Mouse (Mus musculus) heart, embryonic 10.5 days (tissue): ENCODE data around the gene Krt17. TPM values are rescaled to one million over a fixed set of nuclear protein-coding genes. Genes with fewer than 3 reads are reported as not detected.
A peak's percentile ranks its signal among the peaks of the same experiment; 100 is the strongest.
"Not testable (repeated sequence)": the region's sequence is repeated elsewhere in the genome, so short reads cannot be mapped to it uniquely, and the experiment has no call there.

Experiments used
- DNase-seq: peaks from one replicate; pipeline ENCODE4 v3.0.0-alpha.2; 2017; ENCODE audit warnings: low spot score
- H3K27ac ChIP-seq: fragments of 300-500 bp; sonication (generic); 2 replicates; pipeline ENCODE4 v1.5.1; 2016; ENCODE audit warnings: mild to moderate bottlenecking
- H3K27me3 ChIP-seq: fragments of 300-500 bp; sonication (generic); 2 replicates; pipeline ENCODE4 v1.6.1; 2016; ENCODE audit warnings: mild to moderate bottlenecking; ENCODE audit not compliant: poor library complexity, insufficient read depth, severe bottlenecking
- H3K36me3 ChIP-seq: fragments of 300-500 bp; sonication (generic); 2 replicates; pipeline ENCODE4 v1.6.1; 2016; ENCODE audit warnings: mild to moderate bottlenecking, moderate library complexity
- H3K4me1 ChIP-seq: fragments of 300-500 bp; sonication (generic); 2 replicates; pipeline ENCODE4 v1.6.1; 2016; ENCODE audit warnings: mild to moderate bottlenecking
- H3K4me3 ChIP-seq: fragments of 300-500 bp; sonication (generic); 2 replicates; pipeline ENCODE4 v1.5.1; 2016; ENCODE audit warnings: mild to moderate bottlenecking, moderate library complexity
- H3K9me3 ChIP-seq: fragments of 300-500 bp; sonication (generic); 2 replicates; pipeline ENCODE4 v1.6.1; 2016; ENCODE audit warnings: mild to moderate bottlenecking, moderate library complexity
- WGBS: fragments of 180-500 bp; shearing (Covaris S2); methylation state at CpG from one replicate; pipeline ENCODE4 v1.1.7; 2016; 5-methylcytosine and 5-hydroxymethylcytosine counted together
- polyA plus RNA-seq: library from polyadenylated mRNA; unstranded; fragments of >200 nt; fragmentation: Nextera tagmentation; extraction: Ambion mirVana; gene quantifications from 2 replicates; pipeline ENCODE4 v1.2.1, GENCODE M21; 2016

Gene Krt17
- 0.17 and 0.19 TPM in 2 replicates for polyA plus RNA-seq

- WGBS: 78% methylated on average over 21 of the region's 21 CpGs
- DNase-seq: no peak
- no peak within 1 kb of the TSS for H3K4me3 ChIP-seq
- H3K4me1 ChIP-seq: peaks cover 9% of the 10 kb centered on the region
- H3K27me3 ChIP-seq: peaks cover 49% of the 10 kb centered on the region
- no peak within 1 kb of the TSS for H3K27ac ChIP-seq
- H3K9me3 ChIP-seq: no peaks in the 10 kb centered on the region
- H3K36me3 ChIP-seq: no peaks in the 10 kb centered on the region
Measured at GRCm38 (mm10) chr11:100260514-100261234, at the start of gene Krt17. Krt17 (minus strand) TSS chr11:100261029.

- not testable (repeated sequence) for H3K4me3 ChIP-seq, DNase-seq, H3K27ac ChIP-seq, H3K27me3 ChIP-seq, H3K4me1 ChIP-seq, H3K36me3 ChIP-seq, H3K9me3 ChIP-seq
- 90% methylated on average over 6 of the region's 6 CpGs for WGBS
Measured at GRCm38 (mm10) chr11:100308672-100309071, 47.8 kb upstream of the Krt17 start.

- no peaks in the 10 kb centered on the region for H3K27me3 ChIP-seq
- no peaks in the 10 kb centered on the region for H3K9me3 ChIP-seq
- no peak for DNase-seq
- H3K27ac ChIP-seq: no peak overlapping the region
- WGBS: 86% methylated on average over 5 of the region's 5 CpGs
- peaks cover 10% of the 10 kb centered on the region for H3K4me1 ChIP-seq
- no peaks in the 10 kb centered on the region for H3K36me3 ChIP-seq
- no peak overlapping the region for H3K4me3 ChIP-seq
Measured at GRCm38 (mm10) chr11:100307900-100308299, 47.1 kb upstream of the Krt17 start.

- Histone ChIP-seq H3K4me1 (0 out of 2 replicates have a peak, but pooled peaks cover 4% of the 10 kb centered on the region), H3K9me3 (no peaks in the 10 kb centered on the region), H3K27ac (no peak overlapping the region), H3K4me3 (no peak overlapping the region), H3K27me3 (peaks cover 12% of the 10 kb centered on the region), H3K36me3 (no peaks in the 10 kb centered on the region)
- 71% methylated on average over 5 of the region's 5 CpGs for WGBS
- no peak for DNase-seq
Measured at GRCm38 (mm10) chr11:100301292-100301691, 40.5 kb upstream of the Krt17 start.

GRCm38 (mm10) chr11:100300293-100300692, 39.5 kb upstream of the Krt17 start:
- Histone ChIP-seq H3K4me1 (0 out of 2 replicates have a peak, but pooled peaks cover 4% of the 10 kb centered on the region), H3K27me3 (peaks cover 20% of the 10 kb centered on the region), H3K36me3 (no peaks in the 10 kb centered on the region), H3K27ac (no peak overlapping the region), H3K9me3 (no peaks in the 10 kb centered on the region), H3K4me3 (no peak overlapping the region)
- whole genome bisulfite sequencing: 9% methylated on average over 5 of the region's 5 CpGs
- no peak for DNase-seq

- Histone ChIP-seq H3K9me3 (no peaks in the 10 kb centered on the region), H3K4me1 (0 out of 2 replicates have a peak, but pooled peaks cover 4% of the 10 kb centered on the region), H3K36me3 (no peaks in the 10 kb centered on the region), H3K27ac (no peak overlapping the region), H3K4me3 (no peak overlapping the region), H3K27me3 (peaks cover 21% of the 10 kb centered on the region)
- 13% methylated on average over 18 of the region's 18 CpGs for WGBS
- peak; percentile 85 for DNase-seq
Measured at GRCm38 (mm10) chr11:100298274-100299036, 37.6 kb upstream of the Krt17 start.

- no peak for DNase-seq
- Histone ChIP-seq H3K27ac (no peak overlapping the region), H3K27me3 (peaks cover 27% of the 10 kb centered on the region), H3K9me3 (no peaks in the 10 kb centered on the region), H3K4me3 (no peak overlapping the region), H3K36me3 (no peaks in the 10 kb centered on the region), H3K4me1 (0 out of 2 replicates have a peak, but pooled peaks cover 4% of the 10 kb centered on the region)
- 28% methylated on average over 5 of the region's 5 CpGs for WGBS
Measured at GRCm38 (mm10) chr11:100297801-100298200, 37.0 kb upstream of the Krt17 start.

GRCm38 (mm10) chr11:100295308-100295707, 34.5 kb upstream of the Krt17 start:
- Histone ChIP-seq H3K4me3 (no peak overlapping the region), H3K27ac (no peak overlapping the region), H3K9me3 (no peaks in the 10 kb centered on the region), H3K27me3 (peaks cover 29% of the 10 kb centered on the region), H3K36me3 (no peaks in the 10 kb centered on the region), H3K4me1 (peaks cover 17% of the 10 kb centered on the region)
- DNase-seq: peak; percentile 92
- 5% methylated on average over 10 of the region's 10 CpGs for WGBS

GRCm38 (mm10) chr11:100292884-100293283, 32.1 kb upstream of the Krt17 start:
- Histone ChIP-seq H3K36me3 (no peaks in the 10 kb centered on the region), H3K27ac (no peak overlapping the region), H3K27me3 (peaks cover 43% of the 10 kb centered on the region), H3K4me3 (no peak overlapping the region), H3K9me3 (no peaks in the 10 kb centered on the region), H3K4me1 (peaks cover 30% of the 10 kb centered on the region)
- DNase-seq: no peak
- WGBS: 66% methylated on average over 6 of the region's 6 CpGs

- Histone ChIP-seq H3K4me3 (no peak overlapping the region), H3K4me1 (peaks cover 36% of the 10 kb centered on the region), H3K27me3 (peaks cover 47% of the 10 kb centered on the region), H3K27ac (peak overlapping the region; percentile 54; the same call in 1 of the 2 replicates), H3K9me3 (no peaks in the 10 kb centered on the region), H3K36me3 (no peaks in the 10 kb centered on the region)
- DNase-seq: no peak
- WGBS: 49% methylated on average over 5 of the region's 5 CpGs
Measured at GRCm38 (mm10) chr11:100290235-100290634, 29.4 kb upstream of the Krt17 start.

GRCm38 (mm10) chr11:100288942-100289341, 28.1 kb upstream of the Krt17 start:
- DNase-seq: no peak
- 85% methylated on average over 6 of the region's 6 CpGs for WGBS

GRCm38 (mm10) chr11:100287024-100287423, 26.2 kb upstream of the Krt17 start:
- peaks cover 36% of the 10 kb centered on the region for H3K4me1 ChIP-seq
- peaks cover 51% of the 10 kb centered on the region; the same call in 1 of the 2 replicates for H3K27me3 ChIP-seq
- no peaks in the 10 kb centered on the region for H3K9me3 ChIP-seq
- H3K36me3 ChIP-seq: no peaks in the 10 kb centered on the region
- H3K27ac ChIP-seq: peak overlapping the region; percentile 52
- WGBS: 40% methylated on average over 10 of the region's 10 CpGs
- DNase-seq: no peak
- no peak overlapping the region for H3K4me3 ChIP-seq

More at GRCm38 (mm10) chr11:100288942-100289341, 28.1 kb upstream of the Krt17 start:
- no peak overlapping the region for H3K27ac ChIP-seq
- peaks cover 57% of the 10 kb centered on the region for H3K27me3 ChIP-seq
- no peaks in the 10 kb centered on the region for H3K9me3 ChIP-seq
- H3K36me3 ChIP-seq: no peaks in the 10 kb centered on the region
- no peak overlapping the region for H3K4me3 ChIP-seq
- H3K4me1 ChIP-seq: peaks cover 36% of the 10 kb centered on the region

- no peaks in the 10 kb centered on the region for H3K36me3 ChIP-seq
- H3K4me3 ChIP-seq: no peak overlapping the region
- WGBS: 71% methylated on average over 4 of the region's 4 CpGs
Measured at GRCm38 (mm10) chr11:100284988-100285387, 24.2 kb upstream of the Krt17 start.

More at GRCm38 (mm10) chr11:100284988-100285387, 24.2 kb upstream of the Krt17 start:
- no peak for DNase-seq
- Histone ChIP-seq H3K27ac (no peak overlapping the region), H3K9me3 (no peaks in the 10 kb centered on the region), H3K4me1 (peaks cover 23% of the 10 kb centered on the region), H3K27me3 (peaks cover 50% of the 10 kb centered on the region)
